Mouse (Mus musculus): ENCODE results near the gene Dnah10. TPM values are rescaled to one million over a fixed set of nuclear protein-coding genes. Genes with fewer than 3 reads are reported as not detected.

Gene Dnah10
- 0.24 and 0.48 TPM in 2 replicates for polyA plus RNA-seq (2012; rRNA removed)

DNA sequence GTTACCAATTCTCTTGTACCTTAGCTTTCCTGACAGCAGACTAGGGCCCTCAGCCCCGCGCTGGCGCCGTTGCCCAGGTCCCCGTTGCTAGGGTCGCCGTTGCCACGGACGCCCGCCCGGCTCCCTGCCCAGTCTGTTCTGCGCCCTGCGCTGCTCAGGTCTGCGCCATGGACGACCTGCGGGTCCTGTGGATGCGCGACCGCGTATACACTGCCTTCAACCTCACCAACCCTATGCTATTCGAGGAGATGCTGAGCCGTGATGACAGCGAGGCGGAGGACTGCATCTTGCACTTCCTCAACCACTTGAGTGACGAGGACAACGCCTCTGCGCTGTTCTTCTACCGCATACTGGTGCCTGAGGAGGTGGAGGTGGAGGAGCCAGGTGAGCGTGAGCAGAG lies at the start of gene Dnah10:
Gene Dnah10 (plus strand): TSS at position 89 of the 400 bp plus-strand sequence.
- TF ChIP-seq CTCF (IDR thresholded peaks at IDR 0.05; ENCODE audit: borderline replicate concordance, extremely low read depth, insufficient read depth, insufficient read length) = no peak
- no peak for TF ChIP-seq POLR2A (IDR thresholded peaks at IDR 0.05; ENCODE audit: borderline replicate concordance, extremely low read depth, insufficient read depth, insufficient read length, poor library complexity, severe bottlenecking)

GRCm38 (mm10) chr5:124713741-124714140 lies 11.1 kb upstream of the Dnah10 start:
- DNase-seq (ENCODE audit: low read depth) = no peak
- no peak for TF ChIP-seq CTCF (IDR thresholded peaks at IDR 0.05; ENCODE audit: borderline replicate concordance, extremely low read depth, insufficient read depth, insufficient read length)
- no peak for TF ChIP-seq POLR2A (IDR thresholded peaks at IDR 0.05; ENCODE audit: borderline replicate concordance, extremely low read depth, insufficient read depth, insufficient read length, poor library complexity, severe bottlenecking)

More for the DNA sequence above, at the start of gene Dnah10:
- DNase-seq (ENCODE audit: low read depth) = peak; percentile 44

DNA sequence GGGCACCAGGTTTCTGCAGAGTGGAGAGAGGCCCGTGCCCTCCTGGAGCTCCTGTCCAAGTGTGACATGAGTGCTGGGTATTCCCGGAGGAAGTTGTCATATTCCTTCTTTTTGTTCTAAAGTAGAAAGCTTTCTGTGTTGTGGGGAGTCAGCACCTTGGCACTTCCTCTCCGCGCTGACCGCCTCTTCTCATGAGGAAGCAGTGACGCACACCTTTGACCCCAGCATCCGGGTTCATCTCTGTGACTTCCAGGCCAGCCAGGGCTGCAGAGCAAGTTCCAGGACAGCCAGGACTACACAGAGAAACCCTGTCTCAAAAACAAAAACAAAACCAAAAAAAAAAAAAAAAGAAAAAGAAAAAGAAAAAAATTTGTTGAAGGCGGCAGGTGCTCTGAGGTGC lies 9.8 kb upstream of the Dnah10 start:
- no peak for TF ChIP-seq POLR2A (IDR thresholded peaks at IDR 0.05; ENCODE audit: borderline replicate concordance, extremely low read depth, insufficient read depth, insufficient read length, poor library complexity, severe bottlenecking)
- TF ChIP-seq CTCF (IDR thresholded peaks at IDR 0.05; ENCODE audit: borderline replicate concordance, extremely low read depth, insufficient read depth, insufficient read length) = no peak
- no peak for DNase-seq (ENCODE audit: low read depth)

DNA sequence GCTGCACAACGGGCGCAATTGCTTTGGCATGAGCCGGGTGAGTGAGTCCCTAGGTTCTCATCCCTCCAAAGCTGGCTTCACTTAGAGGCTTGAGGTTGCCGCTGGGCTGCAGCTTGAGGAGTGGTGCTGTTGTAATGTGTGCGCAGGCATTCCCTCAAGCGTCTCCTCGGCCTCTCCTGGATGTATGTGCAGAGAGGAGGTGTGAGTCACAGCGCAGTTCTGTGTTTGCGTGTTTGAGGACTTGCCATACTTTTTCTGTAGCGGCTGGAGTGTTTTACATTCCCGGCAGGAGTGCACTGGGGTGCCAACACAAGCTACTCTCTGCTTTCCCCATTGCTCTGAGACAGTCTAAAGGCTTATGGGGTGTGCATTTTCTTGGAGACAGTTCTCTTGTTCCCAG lies 6.9 kb upstream of the Dnah10 start:
- DNase-seq (ENCODE audit: low read depth) = no peak
- no peak for TF ChIP-seq CTCF (IDR thresholded peaks at IDR 0.05; ENCODE audit: borderline replicate concordance, extremely low read depth, insufficient read depth, insufficient read length)
- no peak for TF ChIP-seq POLR2A (IDR thresholded peaks at IDR 0.05; ENCODE audit: borderline replicate concordance, extremely low read depth, insufficient read depth, insufficient read length, poor library complexity, severe bottlenecking)

DNA sequence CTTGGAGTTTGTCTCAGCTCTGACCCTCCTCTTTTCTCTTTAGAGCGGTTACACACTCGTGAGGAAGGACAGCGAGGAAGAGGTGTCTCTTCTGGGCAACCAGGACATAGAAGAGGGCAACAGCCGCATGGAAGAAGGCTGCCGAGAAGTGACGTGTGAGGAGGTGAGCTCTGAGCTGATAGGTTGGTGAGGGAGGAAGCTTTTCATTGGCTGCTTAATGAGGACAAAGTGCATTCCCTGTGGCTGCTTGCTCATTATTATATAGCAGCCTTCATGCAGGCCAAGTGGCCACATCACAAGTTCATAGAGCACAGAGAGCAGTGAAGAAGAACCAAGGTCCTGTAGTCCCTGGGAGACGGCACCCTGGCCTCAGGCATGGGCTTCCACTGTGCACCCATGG lies 6.5 kb upstream of the Dnah10 start:
- TF ChIP-seq CTCF (IDR thresholded peaks at IDR 0.05; ENCODE audit: borderline replicate concordance, extremely low read depth, insufficient read depth, insufficient read length) (no peak), POLR2A (IDR thresholded peaks at IDR 0.05; ENCODE audit: borderline replicate concordance, extremely low read depth, insufficient read depth, insufficient read length, poor library complexity, severe bottlenecking) (no peak)
- no peak for DNase-seq (ENCODE audit: low read depth)

- no peak for DNase-seq (ENCODE audit: low read depth)
- TF ChIP-seq CTCF (IDR thresholded peaks at IDR 0.05; ENCODE audit: borderline replicate concordance, extremely low read depth, insufficient read depth, insufficient read length) (no peak), POLR2A (IDR thresholded peaks at IDR 0.05; ENCODE audit: borderline replicate concordance, extremely low read depth, insufficient read depth, insufficient read length, poor library complexity, severe bottlenecking) (no peak)
These were observed 1.8 kb upstream of the Dnah10 start for GRCm38 (mm10) chr5:124723125-124723524.

DNA sequence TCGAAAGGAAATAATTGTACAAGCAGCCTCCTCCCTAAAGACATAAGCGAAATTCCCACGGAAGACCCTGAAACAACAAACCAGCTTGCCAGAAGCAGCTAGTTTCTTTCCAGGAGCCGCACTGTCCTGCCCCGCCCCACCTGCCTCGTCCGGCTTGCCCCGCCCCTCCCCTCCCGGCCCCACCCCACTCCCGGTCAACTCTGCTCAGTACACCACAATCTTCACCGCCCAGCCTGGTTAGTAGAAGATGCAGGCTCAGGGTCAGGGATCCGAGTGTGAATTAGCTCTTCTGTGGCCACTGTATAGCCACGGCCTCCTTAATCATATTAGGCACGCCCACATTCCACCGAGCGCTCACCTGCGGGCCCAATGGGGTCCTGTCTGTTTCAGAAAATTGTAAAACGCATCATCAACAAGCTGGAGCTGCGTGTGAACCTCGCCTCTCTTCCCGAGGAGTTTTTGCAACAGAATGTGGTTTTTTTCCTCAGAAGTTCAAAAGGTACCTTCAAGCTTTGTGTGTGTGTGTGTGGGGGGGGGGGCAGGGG lies 4.8 kb downstream of the Dnah10 start:
- DNase-seq (ENCODE audit: low read depth) = no peak
- no peak for TF ChIP-seq POLR2A (IDR thresholded peaks at IDR 0.05; ENCODE audit: borderline replicate concordance, extremely low read depth, insufficient read depth, insufficient read length, poor library complexity, severe bottlenecking)
- TF ChIP-seq CTCF (IDR thresholded peaks at IDR 0.05; ENCODE audit: borderline replicate concordance, extremely low read depth, insufficient read depth, insufficient read length) = no peak

DNA sequence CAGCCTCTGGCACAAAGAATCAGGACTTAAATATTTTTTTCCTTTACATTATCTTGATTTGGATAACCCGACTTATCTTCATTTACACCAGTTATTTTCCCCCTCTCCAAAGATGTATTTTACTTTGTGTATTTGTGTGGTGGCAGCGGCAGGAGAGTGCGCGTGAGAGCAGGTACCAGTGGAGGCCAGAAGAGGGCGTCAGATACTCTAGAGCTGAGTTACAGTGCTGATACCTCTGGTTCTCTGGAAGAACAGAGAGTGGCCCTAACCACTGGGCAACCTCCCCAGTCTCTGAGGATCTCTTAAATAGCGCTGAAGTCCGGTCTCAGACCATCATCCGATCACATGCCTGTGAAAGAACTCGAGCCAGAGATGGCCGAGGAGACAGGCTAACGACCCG lies 9.1 kb downstream of the Dnah10 start:
- no peak for DNase-seq (ENCODE audit: low read depth)
- TF ChIP-seq CTCF (IDR thresholded peaks at IDR 0.05; ENCODE audit: borderline replicate concordance, extremely low read depth, insufficient read depth, insufficient read length) (no peak), POLR2A (IDR thresholded peaks at IDR 0.05; ENCODE audit: borderline replicate concordance, extremely low read depth, insufficient read depth, insufficient read length, poor library complexity, severe bottlenecking) (no peak)

- TF ChIP-seq CTCF (IDR thresholded peaks at IDR 0.05; ENCODE audit: borderline replicate concordance, extremely low read depth, insufficient read depth, insufficient read length) (peak; percentile 19; the same call in 1 of the 2 replicates), POLR2A (IDR thresholded peaks at IDR 0.05; ENCODE audit: borderline replicate concordance, extremely low read depth, insufficient read depth, insufficient read length, poor library complexity, severe bottlenecking) (no peak)
- no peak for DNase-seq (ENCODE audit: low read depth)
These were observed 17.2 kb downstream of the Dnah10 start for GRCm38 (mm10) chr5:124741898-124742599.

DNA sequence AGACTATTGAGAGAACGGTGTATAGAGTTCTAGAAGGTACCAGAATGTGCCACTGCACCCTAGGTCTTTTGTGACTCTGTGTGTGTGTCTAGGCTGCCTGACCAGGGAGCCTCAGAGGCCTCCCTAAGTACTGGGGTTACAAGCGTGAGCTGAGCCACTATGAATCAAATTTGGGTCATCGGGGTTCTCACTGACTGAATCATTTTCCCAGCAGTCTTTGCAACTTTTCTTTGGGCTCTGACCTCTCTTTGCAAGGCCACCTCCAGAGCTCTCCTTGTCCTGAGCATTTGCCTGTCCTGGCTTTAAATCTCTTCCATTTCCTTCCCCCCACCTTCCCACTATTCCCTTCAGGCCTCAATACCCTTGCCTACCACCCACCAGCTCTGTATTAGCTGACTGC lies 19.0 kb downstream of the Dnah10 start:
- TF ChIP-seq CTCF (IDR thresholded peaks at IDR 0.05; ENCODE audit: borderline replicate concordance, extremely low read depth, insufficient read depth, insufficient read length) = no peak
- no peak for TF ChIP-seq POLR2A (IDR thresholded peaks at IDR 0.05; ENCODE audit: borderline replicate concordance, extremely low read depth, insufficient read depth, insufficient read length, poor library complexity, severe bottlenecking)
- no peak for DNase-seq (ENCODE audit: low read depth)

- DNase-seq (ENCODE audit: low read depth) = no peak
- TF ChIP-seq POLR2A (IDR thresholded peaks at IDR 0.05; ENCODE audit: borderline replicate concordance, extremely low read depth, insufficient read depth, insufficient read length, poor library complexity, severe bottlenecking) = no peak
- no peak for TF ChIP-seq CTCF (IDR thresholded peaks at IDR 0.05; ENCODE audit: borderline replicate concordance, extremely low read depth, insufficient read depth, insufficient read length)
These were observed 21.3 kb downstream of the Dnah10 start for GRCm38 (mm10) chr5:124746220-124746619.

- no peak for DNase-seq (ENCODE audit: low read depth)
- TF ChIP-seq CTCF (IDR thresholded peaks at IDR 0.05; ENCODE audit: borderline replicate concordance, extremely low read depth, insufficient read depth, insufficient read length) (no peak), POLR2A (IDR thresholded peaks at IDR 0.05; ENCODE audit: borderline replicate concordance, extremely low read depth, insufficient read depth, insufficient read length, poor library complexity, severe bottlenecking) (no peak)
These were observed 23.4 kb downstream of the Dnah10 start for GRCm38 (mm10) chr5:124748296-124748695.
